Mouse (Mus musculus): Measurements from ENCODE around the gene Fam160a1.
A peak's percentile ranks its signal among the peaks of the same experiment; 100 is the strongest.

Gene Fam160a1

DNA sequence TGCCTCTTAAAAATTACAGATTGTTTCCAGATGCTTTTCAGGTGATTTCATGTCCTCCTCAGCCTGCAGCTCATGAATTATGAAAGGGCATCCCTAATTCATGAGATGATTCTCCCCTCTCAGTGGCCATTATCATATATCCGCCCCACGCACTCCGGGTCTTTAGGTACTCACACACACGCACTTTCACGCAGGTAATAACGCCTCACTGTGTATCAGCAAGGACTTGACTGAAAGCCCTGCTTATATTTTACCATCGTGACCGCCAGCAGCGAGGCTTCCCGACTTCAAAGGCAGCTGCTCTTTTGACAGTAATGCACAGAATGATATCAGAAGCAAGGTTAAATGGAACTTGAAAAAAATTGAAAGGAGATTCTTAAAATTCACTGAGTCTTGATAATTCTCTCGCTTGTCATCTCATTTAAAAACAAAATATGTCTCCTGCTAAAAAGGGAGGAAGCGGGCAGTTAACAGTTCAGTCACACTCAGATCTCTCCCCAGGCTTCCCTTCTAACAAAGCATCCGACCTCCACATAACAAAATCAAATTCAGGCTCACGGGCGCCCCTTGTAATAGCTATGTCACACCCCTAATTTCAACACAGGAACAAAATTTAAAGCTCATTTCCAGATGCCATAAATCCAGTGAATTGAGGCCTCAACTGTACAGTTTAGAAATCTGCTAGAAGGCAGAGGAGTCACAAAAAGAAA, 3.9 kb upstream of the Fam160a1 start:
- no peak for DNase-seq

DNA sequence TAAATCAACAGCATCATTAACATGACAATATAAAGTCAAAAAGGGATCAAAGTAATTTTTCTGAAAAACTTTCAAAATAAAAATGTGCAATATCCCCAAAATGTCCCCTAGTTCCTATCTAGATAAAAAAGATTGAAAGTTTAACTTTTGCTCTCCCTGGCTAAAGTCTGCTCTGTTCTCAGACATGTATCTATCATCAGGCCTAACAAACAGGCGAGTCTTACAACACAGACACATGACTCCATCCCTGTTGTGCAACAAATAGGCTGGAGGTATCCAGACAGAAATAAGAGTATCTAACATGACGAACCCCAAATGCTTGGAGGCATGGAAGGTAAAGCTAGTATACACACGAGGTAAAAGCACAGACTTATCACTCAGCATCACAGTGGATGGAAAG, 2.2 kb upstream of the Fam160a1 start:
- DNase-seq: no peak

DNA sequence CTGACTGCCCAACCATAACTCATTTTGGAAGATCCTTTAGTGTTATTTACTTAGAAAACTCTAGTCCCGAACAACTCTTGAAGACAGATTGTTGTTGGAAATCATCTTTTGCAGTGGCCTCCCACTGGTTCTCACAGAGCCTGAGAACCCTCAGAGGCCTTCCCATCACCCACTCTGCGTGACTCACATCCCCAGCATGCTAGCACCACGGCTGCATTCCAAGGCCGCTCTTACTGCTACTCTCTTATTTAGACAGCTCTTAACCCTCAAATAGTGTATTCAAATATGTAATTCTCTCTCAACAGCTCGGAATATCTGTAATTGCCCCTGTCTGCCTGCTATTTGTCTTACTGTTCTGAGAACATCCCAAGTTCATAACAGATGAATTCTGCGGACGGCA, 2.9 kb downstream of the Fam160a1 start:
- DNase-seq: no peak

DNA sequence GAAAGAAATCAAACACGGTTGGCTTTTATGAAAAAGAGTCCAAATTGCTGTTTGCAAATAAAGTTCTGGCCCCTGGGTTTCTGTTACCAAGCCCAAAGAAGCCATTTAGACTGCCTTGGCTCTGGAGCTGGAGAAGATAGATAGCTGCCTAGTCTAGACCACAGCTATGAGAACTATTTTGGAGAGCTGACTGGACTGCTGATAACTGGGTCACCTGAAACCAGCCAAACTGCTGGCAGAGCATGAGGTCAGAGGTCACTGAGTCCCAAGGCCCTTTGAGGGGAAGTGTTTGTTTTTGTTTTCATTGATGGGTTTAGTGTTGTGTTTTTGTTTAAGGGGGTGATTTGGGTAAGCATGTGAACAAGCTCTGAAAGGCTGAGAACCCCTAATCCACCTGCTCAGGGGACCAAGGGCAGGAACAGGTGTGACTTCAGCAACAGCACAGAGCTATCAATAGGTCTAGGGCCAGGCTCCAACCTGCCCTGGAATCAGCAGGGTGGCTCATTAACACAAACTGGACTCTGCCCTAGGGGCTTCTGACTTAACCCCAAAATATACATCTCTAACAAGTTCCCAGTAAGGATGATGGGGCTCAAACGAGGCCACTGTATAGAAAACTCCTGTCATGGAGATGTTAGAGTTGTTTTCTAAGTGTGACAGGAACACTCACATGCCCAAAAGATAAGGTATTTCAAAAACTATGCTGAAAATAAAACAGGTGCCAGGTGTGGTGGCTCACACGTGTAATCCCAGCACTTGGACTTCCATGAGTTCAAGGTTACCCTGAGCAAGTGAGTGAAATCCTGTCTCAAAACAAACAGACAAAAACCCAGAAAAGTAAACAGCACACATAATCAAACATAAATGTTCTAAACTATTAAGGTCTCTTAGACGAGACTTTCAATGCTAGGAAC, 3.7 kb downstream of the Fam160a1 start:
- DNase-seq: no peak

DNA sequence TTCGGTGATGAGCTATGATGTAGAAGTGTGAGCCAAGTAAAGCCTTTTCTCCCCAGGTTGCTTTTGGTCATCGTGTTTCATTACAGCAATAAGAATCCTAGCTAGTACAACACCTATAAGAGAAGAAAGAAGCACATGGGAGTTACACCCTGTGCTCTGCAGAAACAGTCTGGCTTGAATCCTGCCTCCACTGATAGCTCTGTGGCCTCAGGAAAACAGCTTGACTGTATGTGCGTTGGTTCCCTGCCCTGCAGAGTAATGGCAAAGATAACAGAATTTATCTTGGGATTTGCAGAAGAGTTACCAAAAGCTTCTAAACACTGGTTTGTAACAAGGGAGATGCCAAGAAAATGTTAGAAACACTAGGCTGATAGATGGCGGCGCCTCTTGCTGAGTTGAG, 5.1 kb downstream of the Fam160a1 start:
- no peak for DNase-seq

DNA sequence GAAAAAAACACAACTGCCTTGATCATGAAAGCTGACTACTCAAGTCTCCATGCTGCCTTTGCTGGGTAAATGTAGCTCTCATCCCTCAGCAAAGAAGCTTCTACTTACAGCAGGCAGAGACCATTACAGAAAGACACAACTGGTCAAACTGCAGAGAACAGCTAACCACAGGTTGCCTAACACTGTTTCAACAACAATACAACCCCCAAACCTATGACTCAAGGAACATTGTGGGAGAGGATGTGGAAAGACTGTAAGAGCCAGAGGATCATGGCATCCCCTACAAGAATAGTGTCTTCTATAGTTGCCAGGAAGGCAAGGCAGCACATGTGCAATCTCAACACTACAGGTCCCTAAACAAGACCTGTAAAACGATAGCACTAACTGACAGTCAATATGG, 23.9 kb downstream of the Fam160a1 start:
- DNase-seq: no peak

DNA sequence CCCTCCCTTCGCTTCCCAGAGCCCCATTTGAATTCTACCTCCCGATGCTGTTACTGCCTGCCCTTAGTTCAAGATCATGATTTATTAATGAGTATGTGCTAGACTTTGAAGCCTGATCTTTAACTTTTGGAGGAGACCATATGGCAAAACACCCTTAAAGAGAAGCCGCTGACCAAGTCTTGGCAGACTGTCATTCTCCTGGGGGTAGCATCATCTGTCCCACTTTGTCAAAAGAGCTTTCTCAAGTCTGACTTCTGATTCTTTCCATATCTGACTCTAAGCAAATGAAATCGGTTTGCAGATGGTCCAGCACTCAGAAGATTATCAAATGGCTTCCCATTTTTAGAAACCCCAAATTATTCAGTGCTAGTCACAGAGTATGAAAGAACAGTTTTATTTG, 27.3 kb downstream of the Fam160a1 start:
- peak in 1 of 2 experiments; percentile 60 for DNase-seq

DNA sequence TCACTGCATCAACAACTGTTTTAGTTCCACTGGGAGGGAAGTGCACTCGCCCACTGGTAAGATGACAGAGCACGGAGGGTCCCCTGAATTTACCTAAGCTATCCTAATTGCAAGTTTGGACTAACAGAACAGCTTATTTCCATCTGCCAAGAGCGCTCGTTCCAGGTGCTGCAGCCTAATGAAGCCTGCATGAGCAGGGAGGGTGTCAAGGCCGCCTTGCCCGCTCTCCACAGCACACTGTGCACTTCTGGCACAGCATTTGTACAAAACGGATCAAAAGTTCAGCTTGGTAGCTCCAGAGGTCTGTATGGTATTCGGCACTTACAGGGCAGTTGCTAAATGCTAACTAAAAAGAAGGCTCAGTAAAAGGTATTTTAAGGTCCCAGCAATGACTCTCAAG, 30.6 kb downstream of the Fam160a1 start:
- DNase-seq: no peak

DNA sequence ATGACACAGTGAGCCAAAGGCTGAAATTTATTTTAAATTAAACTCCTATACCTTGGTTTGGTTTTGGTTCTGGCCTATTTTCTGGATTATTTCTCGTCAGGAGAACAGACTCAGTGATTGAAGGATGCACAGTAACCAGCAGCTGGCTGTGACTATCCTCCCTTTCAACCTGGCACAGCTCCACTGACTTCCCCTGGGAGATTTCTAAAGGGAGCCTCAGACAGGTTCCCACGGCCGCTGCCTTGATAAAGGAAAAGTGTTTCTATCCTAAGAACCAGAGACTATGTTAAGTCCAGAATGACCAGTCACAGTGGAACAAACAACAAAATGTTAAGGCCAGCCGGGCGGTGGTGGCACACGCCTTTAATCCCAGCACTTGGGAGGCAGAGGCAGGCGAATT, 36.2 kb downstream of the Fam160a1 start:
- DNase-seq: peak in 1 of 2 experiments; percentile 29

DNA sequence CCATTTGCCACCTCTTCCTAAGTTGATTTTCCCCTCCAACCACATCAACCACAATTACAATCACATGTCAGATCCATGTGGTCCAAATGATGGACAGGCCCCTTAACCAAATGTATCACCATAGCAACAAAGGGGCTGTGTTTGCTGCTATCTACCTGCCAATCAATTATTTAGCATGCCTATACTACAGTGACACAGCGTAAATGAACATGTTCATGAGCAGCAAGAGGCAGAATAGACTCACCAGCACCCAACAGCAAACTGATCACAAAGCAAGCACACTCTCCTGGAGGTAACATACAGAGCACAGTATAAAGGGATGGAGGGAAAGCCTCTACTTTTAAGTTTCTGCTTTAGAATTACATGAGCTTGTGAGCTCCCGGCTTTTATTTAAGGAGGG, 36.8 kb downstream of the Fam160a1 start:
- DNase-seq: no peak

DNA sequence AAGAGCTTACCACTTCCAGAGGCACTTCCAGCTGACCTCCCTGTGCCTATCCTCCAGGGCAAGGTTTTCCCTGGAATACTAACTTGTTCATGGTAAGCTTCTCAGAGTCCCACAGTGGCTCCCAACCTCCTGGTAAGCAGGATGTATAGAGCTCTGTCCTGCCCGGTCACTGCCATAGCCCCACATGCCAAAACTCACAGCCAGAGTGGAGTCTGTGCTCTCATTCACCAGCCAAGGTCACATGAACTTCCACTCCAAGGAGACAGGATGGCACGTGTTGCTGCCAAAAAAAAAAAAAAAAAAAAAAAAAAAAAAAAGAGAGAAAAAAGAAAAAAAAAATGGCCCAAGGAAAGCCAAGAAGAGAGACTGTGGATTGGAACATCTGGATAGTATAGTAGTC, 39.2 kb downstream of the Fam160a1 start:
- DNase-seq: no peak

DNA sequence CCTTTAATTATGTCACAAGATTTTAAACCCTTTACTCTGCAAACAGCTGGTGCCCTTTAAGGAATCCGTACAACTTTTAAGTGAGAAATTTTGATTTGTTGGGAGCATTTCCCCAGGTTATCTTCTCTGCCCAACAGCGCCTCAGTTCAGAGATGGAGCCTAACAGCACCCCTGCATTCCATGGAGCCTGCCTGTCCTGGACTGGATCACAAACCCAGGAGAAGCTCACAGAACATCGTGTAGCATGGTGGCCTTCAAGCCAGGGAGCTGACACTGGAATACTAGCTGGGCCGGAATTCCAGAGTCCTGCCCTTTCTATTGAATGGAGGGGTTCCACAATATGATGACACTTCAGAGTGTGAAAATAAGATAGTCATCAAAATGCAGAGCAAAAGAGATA, 39.7 kb downstream of the Fam160a1 start:
- no peak for DNase-seq

DNA sequence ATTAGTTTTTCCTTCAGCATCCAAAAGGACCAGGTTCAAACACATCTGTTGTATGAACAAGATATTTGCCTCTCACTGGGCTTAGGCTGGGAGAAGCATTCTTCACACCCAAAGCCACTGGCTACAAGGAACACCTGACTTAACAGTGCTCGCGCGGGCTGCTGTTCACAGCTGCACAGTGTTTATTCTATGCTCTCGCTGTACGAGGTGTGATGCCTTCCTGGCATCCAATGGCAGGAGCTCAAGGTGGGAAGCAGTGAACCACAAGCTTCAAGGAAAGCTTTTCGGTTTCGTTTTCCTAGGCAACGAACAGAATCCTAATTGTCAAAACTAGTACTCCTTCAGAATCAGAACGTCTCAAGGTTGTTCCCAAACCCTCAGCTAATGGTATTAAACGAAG, 40.4 kb downstream of the Fam160a1 start:
- DNase-seq: no peak

DNA sequence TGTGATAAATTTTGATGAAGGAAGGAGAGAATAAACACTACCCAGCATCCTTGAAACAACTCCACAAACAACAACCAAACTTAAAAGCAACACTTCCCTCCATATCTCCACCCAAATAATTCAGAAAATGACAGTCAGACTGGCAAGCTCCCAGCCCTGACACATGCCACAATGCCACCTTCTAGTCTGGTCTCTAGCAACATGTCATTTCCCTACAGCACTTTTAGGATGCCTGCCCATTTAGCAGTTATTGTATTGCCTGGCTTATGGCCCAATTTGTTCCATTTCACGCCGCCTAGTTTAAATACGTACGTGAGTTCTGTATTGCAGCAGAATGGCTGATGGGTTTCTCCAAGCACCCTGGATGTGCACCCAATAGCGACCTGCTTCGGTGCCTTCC, 41.0 kb downstream of the Fam160a1 start:
- DNase-seq: no peak

DNA sequence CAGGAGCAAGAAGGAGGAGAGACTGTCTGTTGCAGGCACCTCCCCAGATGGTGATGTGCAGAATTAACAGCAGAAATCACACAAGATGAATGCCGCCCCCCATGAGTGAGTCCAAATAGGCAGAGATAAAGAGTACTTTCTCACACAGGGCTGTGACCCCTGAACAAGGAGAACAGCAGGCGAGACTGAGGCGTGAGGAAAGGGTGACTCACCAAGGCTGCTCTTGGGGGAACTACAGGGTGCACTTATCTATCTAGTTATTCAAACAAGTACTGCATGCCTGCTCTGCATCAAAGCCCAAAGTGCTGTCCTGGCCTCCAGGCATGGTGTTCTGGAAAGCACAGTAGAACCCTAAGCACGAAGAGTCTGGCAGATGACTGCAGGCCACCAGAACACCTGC, 43.2 kb downstream of the Fam160a1 start:
- no peak for DNase-seq

DNA sequence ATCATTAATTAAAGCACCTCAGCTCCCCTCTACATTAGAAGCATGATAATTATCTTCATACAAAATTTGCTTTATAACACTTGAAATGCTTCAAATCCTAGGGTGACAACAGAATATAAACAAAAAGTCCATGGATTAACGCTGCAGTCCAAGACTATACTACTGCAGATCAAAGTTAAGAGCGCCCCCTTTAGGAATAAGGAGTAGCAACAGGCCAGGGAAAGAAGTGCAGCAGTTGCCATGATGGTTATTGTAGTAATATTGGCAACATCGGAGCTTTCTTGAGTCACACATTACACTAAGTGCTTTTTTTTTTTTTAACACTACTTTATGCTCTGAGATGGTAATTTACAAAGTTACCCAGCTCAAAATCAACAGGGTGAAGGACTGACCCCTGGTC, 43.7 kb downstream of the Fam160a1 start:
- DNase-seq: peak; percentile 18 to 24

DNA sequence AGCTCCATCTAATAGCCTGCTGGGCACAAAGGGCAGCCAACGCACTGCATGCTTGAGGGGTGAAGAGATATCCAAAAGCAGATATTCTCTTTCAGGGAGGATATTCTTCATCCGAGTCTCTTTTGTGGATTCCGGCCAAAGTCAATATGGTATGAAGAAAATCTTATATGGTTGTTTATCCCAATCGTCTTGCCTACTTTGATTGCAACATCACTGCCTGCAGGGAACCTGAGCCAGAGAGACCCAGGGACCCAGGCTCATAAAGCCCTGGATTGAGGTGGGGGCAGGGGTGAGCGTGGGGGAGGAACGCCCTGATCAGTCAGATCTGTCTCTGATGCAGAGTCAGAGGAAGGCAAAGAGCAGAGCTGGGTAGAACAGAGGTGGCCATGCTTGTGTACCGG, 52.2 kb downstream of the Fam160a1 start:
- DNase-seq: no peak

DNA sequence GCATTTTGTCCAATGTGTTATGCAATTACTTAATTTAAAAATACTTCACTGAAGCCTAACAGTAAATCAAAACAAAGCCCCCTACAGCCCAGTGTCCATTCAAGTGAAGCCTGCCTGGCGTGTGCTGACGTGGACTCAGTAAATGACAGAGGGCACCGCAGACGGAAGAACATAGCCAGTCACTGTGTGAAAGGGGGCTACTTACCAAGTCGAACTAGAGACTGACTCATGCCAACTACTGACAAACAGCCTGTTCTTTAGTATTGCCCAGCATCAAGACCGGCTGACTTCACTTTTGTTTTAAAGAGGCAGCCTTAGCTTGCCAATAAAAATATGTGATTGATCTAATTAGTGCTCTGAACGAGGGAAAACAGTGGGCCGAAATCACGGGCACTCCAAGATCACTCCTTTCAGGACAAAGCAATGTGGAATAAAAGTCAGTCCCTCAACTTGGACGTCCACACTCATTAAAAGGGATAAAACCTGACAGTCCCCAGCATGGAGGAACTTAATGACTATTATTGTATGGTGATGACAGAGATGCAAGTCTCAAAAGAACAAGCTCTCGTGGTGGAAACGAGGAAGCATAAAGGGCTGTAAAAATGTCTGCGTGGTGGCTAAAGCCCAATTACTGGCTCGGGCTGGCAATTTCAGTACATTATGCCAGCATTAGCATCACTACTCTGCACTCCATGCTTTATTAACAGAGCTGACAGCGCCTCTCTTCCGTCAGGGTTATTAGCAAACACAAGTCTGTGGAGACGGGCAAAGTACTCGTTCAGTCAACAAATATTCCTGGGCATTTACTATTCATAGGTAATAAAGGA, 52.9 kb downstream of the Fam160a1 start:
- no peak for DNase-seq

DNA sequence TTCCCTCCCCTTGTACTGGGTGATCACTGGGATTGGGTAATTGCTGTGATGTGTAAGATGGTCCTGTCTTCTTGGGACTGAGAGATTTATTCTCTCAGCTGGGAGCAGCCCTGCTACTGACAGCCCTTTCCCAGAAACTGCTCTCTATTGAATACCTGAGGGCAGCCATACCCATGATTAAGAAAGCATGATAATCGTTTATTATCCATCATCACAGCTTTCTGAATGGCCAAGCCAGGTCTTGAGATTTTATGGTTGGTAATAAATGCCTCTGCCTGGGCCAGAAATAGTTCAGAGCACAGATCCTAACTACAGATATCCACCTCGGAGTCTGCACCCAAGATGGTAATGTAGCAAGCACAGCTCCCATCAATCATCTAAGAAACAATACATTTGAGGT, 59.1 kb downstream of the Fam160a1 start:
- no peak for DNase-seq

DNA sequence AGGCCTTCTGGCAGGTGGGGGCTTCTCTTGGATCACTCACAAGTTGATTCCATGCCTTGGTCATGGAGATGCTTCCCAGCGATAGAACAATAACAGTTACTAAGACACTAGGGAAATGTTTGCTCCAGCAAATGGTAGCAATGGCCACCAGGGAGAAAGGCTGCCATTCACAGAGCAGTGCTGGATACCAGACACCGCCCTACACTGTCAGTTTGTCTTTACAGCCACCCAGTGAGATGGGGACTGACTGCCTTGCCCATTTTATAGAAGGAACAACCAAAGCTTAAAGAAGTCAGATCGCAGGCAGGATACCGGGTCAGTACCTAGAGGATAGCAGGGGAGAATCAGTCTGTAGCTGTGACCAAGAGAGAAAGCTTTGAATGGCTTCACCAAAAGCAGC, 59.7 kb downstream of the Fam160a1 start:
- no peak for DNase-seq

DNA sequence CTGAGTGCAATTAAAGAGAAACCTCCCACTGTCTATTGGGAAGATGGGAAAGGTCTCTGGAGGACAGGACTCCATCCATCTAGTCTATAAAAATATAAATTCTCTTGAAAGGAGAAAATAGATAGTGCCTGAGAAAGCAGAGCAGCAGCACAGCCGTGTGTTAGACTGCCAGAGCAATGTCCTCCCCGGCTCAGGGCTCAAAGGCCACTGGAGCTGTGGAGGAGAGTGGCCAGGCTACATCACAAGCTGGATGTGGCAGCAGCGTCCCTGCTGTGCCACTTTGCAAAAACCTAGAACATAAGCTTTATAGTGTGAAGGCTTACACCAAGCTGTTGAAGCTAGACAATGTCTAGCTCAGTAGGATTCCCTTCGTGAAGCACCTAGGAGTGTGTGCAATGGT, 67.7 kb downstream of the Fam160a1 start:
- DNase-seq: no peak

DNA sequence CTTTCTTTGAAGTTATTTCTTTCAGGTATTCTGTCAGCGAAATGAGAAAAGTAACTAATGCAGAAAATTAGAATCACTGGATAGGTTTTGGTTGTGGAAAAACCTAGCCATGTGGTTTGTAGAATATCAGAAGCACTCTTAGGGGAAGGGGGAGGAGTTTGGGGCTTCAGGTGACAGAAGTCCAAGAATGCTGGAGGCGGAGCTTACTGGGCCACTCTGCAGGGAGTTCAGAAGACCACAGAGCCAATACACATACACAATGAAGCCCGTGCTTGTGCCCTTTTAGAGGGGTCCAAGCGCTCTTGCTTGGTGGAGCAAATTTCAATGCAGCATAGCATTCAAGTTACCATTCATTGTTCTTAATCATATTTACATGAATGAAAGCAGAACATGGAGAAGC, 68.2 kb downstream of the Fam160a1 start:
- no peak for DNase-seq

DNA sequence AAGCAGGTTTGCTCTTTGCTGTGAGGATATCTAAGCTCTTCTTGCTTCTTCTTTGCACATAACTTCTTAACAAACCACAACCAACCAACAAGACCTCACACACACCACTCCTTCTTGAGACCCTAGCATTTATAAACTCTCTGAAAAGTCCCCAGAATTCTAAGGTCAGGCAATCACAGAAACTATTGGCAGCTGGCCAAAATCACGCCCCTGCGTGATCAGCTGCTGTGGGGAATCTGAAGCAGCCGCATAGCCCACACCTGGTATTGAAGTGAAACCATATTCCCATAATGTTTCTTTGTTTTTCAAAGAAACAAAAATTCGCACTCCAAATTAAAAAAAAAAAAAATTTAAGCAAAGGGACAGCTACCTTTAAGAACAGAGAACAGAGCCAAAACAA, 71.0 kb downstream of the Fam160a1 start:
- DNase-seq: no peak

DNA sequence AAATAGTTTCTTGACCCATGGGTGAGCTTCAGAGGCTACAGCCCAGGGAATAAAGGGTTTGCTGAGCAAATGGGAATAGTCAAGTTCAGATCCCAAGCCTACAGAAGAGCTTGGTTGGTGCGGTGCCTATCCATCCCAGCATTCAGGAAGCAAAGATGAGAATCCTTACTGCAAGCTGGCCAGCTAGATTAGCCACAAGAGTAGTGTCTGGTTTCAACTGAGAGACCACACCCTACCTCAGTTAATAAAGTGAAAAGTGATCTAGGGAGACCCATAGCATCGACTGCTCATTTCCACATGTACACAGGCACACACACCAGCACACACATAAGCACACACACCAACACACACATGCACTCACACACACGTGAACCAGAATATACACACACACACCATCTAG, 75.3 kb downstream of the Fam160a1 start:
- DNase-seq: no peak

Data from cerebellum, postnatal 14 days (tissue).